Mouse (Mus musculus) MEL (cell line): ENCODE measurements around the gene Atp6v0a2. TPM values are rescaled to one million over a fixed set of nuclear protein-coding genes. Genes with fewer than 3 reads are reported as not detected.
A peak's percentile ranks its signal among the peaks of the same experiment; 100 is the strongest.

ENCODE experiments used
- DNase-seq: peaks from one replicate; pipeline ENCODE4 v3.0.0; 2011; ENCODE audit warnings: low read depth, low spot score
- H3K27ac ChIP-seq: 2 replicates; pipeline ENCODE4 v1.5.1; 2012; ENCODE audit warnings: low read depth, mild to moderate bottlenecking, control low read depth, low read length, moderate library complexity; ENCODE audit not compliant: control insufficient read depth
- H3K27me3 ChIP-seq, 2 experiments: fragments of 150-350 bp in 1 of 2; sonication (generic) in 1 of 2; 2 replicates each; pipeline ENCODE4 v1.6.1; 2012; ENCODE audit warnings: low read length in 2 of 2, mild to moderate bottlenecking in 2 of 2, improper control_type of control experiment in 1 of 2, moderate library complexity in 1 of 2; ENCODE audit not compliant: insufficient read depth in 2 of 2, control insufficient read depth in 1 of 2
- H3K36me3 ChIP-seq, 2 experiments: 2 replicates each; pipeline ENCODE4 v1.6.1; 2012 to 2014; ENCODE audit warnings: low read length in 2 of 2, improper control_type of control experiment in 1 of 2, inconsistent platforms in 1 of 2, mild to moderate bottlenecking in 1 of 2; ENCODE audit not compliant: insufficient read depth in 2 of 2, control insufficient read depth in 1 of 2
- H3K4me1 ChIP-seq, 2 experiments: fragments of 150-350 bp in 1 of 2; sonication (generic) in 1 of 2; 2 replicates each; pipeline ENCODE4 v1.6.1; 2012; ENCODE audit warnings: low read length in 2 of 2, improper control_type of control experiment in 1 of 2, mild to moderate bottlenecking in 1 of 2; ENCODE audit not compliant: insufficient read depth in 2 of 2, control insufficient read depth in 1 of 2
- H3K4me3 ChIP-seq, 2 experiments: fragments of 150-350 bp in 1 of 2; sonication (generic) in 1 of 2; 2 replicates each; pipeline ENCODE4 v1.5.1; 2012; ENCODE audit warnings: low read depth in 2 of 2, low read length in 2 of 2, mild to moderate bottlenecking in 2 of 2, moderate library complexity in 2 of 2, control low read depth in 1 of 2, improper control_type of control experiment in 1 of 2; ENCODE audit not compliant: control insufficient read depth in 1 of 2, insufficient read depth in 1 of 2
- H3K79me2 ChIP-seq: 2 replicates; pipeline ENCODE4 v1.6.1; 2012; ENCODE audit warnings: mild to moderate bottlenecking, low read length, moderate library complexity; ENCODE audit not compliant: control insufficient read depth, poor library complexity, insufficient read depth
- H3K9ac ChIP-seq: 2 replicates; pipeline ENCODE4 v1.6.1; 2012; ENCODE audit warnings: low read depth, mild to moderate bottlenecking, control low read depth, low read length, moderate library complexity; ENCODE audit not compliant: control insufficient read depth, poor library complexity, severe bottlenecking
- H3K9me3 ChIP-seq: fragments of 150-350 bp; sonication (generic); replicated peaks from 2 replicates; pipeline ENCODE4 v1.6.1; 2012; ENCODE audit warnings: mild to moderate bottlenecking, low read length, improper control_type of control experiment, moderate library complexity; ENCODE audit not compliant: insufficient read depth
- CHD1 ChIP-seq: IDR thresholded peaks from 2 replicates; pipeline ENCODE4 v1.6.1; 2012; ENCODE audit warnings: low read depth, mild to moderate bottlenecking, inconsistent platforms, low read length, improper control_type of control experiment
- CTCF ChIP-seq, 3 experiments: IDR thresholded peaks in 2 of 3; conservative IDR thresholded peaks in 1 of 3; 2 replicates each; pipeline ENCODE4 v1.5.1; 2011 to 2012; ENCODE audit warnings: low read length in 3 of 3, low read depth in 2 of 3, mild to moderate bottlenecking in 2 of 3, improper control_type of control experiment in 1 of 3, inconsistent platforms in 1 of 3, mixed read lengths in 1 of 3, moderate library complexity in 1 of 3; ENCODE audit not compliant: control insufficient read depth in 1 of 3, insufficient read depth in 1 of 3, poor library complexity in 1 of 3, severe bottlenecking in 1 of 3
- ETS1 ChIP-seq: IDR thresholded peaks from 2 replicates; pipeline ENCODE4 v1.6.1; 2012; ENCODE audit warnings: low read depth, mild to moderate bottlenecking, inconsistent platforms, low read length, improper control_type of control experiment, moderate library complexity
- MEF2A ChIP-seq: IDR thresholded peaks from 2 replicates; pipeline ENCODE4 v1.6.1; 2014; ENCODE audit warnings: low read depth, mild to moderate bottlenecking, inconsistent platforms, low read length, improper control_type of control experiment; ENCODE audit not compliant: poor library complexity, insufficient replicate concordance, severe bottlenecking; ENCODE audit errors: extremely low read depth
- NELFE ChIP-seq: IDR thresholded peaks from 2 replicates; pipeline ENCODE4 v1.6.1; 2011; ENCODE audit warnings: low read depth, low read length, improper control_type of control experiment
- POLR2A ChIP-seq, 2 experiments: IDR thresholded peaks; 2 replicates each; pipeline ENCODE4 v1.6.1; 2011 to 2012; ENCODE audit warnings: low read length in 2 of 2, mild to moderate bottlenecking in 2 of 2, control low read depth in 1 of 2, improper control_type of control experiment in 1 of 2, low read depth in 1 of 2, moderate library complexity in 1 of 2; ENCODE audit not compliant: control insufficient read depth in 1 of 2, insufficient read depth in 1 of 2, poor library complexity in 1 of 2
- POLR2AphosphoS2 ChIP-seq: IDR thresholded peaks from 2 replicates; pipeline ENCODE4 v1.6.1; 2011; ENCODE audit warnings: low read length, improper control_type of control experiment
- POLR2AphosphoS5 ChIP-seq: IDR thresholded peaks from 2 replicates; pipeline ENCODE4 v1.6.1; 2012; ENCODE audit warnings: low read depth, borderline replicate concordance, mild to moderate bottlenecking, inconsistent platforms, low read length, moderate library complexity, mixed read lengths
- RAD21 ChIP-seq: IDR thresholded peaks from 2 replicates; pipeline ENCODE4 v1.6.1; 2011; ENCODE audit warnings: mild to moderate bottlenecking, low read depth, low read length, improper control_type of control experiment
- SIN3A ChIP-seq: IDR thresholded peaks from 2 replicates; pipeline ENCODE4 v1.6.1; 2012; ENCODE audit warnings: low read length, improper control_type of control experiment, inconsistent platforms
- SMC3 ChIP-seq: IDR thresholded peaks from 2 replicates; pipeline ENCODE4 v1.6.1; 2011; ENCODE audit warnings: low read depth, low read length, improper control_type of control experiment
- TCF12 ChIP-seq: IDR thresholded peaks from 2 replicates; pipeline ENCODE4 v1.6.1; 2014; ENCODE audit warnings: low read depth, mild to moderate bottlenecking, inconsistent platforms, low read length, improper control_type of control experiment, moderate library complexity
- USF2 ChIP-seq, 2 experiments: IDR thresholded peaks; 2 replicates each; pipeline ENCODE4 v1.6.1; 2011 to 2012; ENCODE audit warnings: improper control_type of control experiment in 2 of 2, low read length in 2 of 2, borderline replicate concordance in 1 of 2, inconsistent platforms in 1 of 2, low read depth in 1 of 2, mild to moderate bottlenecking in 1 of 2; ENCODE audit not compliant: insufficient read depth in 1 of 2
- ZC3H11A ChIP-seq: IDR thresholded peaks from 2 replicates; pipeline ENCODE4 v1.6.1; 2012; ENCODE audit warnings: low read depth, mild to moderate bottlenecking, inconsistent platforms, low read length, improper control_type of control experiment
- polyA plus RNA-seq, 2 experiments: library from polyadenylated mRNA; stranded (reverse) in 1 of 2; unstranded in 1 of 2; fragments of >175 nt in 1 of 2; fragments of >200 nt in 1 of 2; gene quantifications; 2 replicates each; pipeline versions ENCODE4 v1.2.1 to v1.2.4; 2012; ENCODE audit warnings: low replicate concordance in 2 of 2, low read depth in 1 of 2; ENCODE audit not compliant: insufficient read length in 2 of 2, insufficient read depth in 1 of 2, missing spikeins in 1 of 2
- total RNA-seq: library from RNA; depleted of rRNA; stranded (reverse); fragments of 300-350 nt; gene quantifications from 2 replicates; pipeline ENCODE4 v1.2.3, GENCODE M21; 2012; rRNA removed

The Atp6v0a2 gene
- total and polyA plus RNA-seq, 3 experiments: 30.0 to 31.0 TPM; not detected in 1

DNA sequence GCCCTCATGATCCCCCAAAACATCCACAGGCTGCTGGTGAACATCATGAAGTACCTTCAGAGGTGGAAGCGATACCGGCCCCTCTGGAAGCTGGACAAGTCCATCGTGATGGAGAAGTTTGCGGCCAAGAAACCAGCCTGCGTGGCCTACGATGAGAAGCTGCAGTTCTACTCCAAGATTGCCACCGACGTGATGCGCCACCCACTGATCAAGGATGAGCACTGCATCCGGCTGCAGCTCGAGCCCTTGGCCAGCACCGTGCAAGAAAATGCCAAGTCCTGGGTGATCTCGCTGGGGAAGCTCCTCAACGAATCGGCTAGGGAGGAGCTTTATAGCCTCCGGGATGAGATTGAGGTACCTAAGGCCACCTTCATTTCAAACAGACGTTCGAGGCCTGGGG, 132.6 kb downstream of the Atp6v0a2 start:
- DNase-seq: peak; percentile 7
- H3K4me3 ChIP-seq: no peak overlapping the region
- TF ChIP-seq POLR2A (IDR thresholded peaks at IDR 0.05; ENCODE audit: control insufficient read depth in 1 of 2, insufficient read depth in 1 of 2, low read depth in 1 of 2, low read length in 2 of 2, poor library complexity in 1 of 2) (no peak), RAD21 (0 out of 2 replicates have a peak, but pooled peaks have one; percentile 8), CTCF (IDR thresholded peaks at IDR 0.05 in 2 of 3, conservative IDR thresholded peaks at IDR 0.05 in 1 of 3; ENCODE audit: control insufficient read depth in 1 of 3, insufficient read depth in 1 of 3, low read depth in 2 of 3, low read length in 3 of 3, poor library complexity in 1 of 3, severe bottlenecking in 1 of 3) (peak; percentile 10 to 45 (median 44); a peak in 4 of 6 replicates), SMC3 (peak; percentile 46)
- no peaks in the 10 kb centered on the region for H3K36me3 ChIP-seq
- no peaks in the 10 kb centered on the region for H3K9me3 ChIP-seq
- no peaks in the 10 kb centered on the region for H3K4me1 ChIP-seq
- H3K27me3 ChIP-seq: no peaks in the 10 kb centered on the region
- no peak overlapping the region for H3K9ac ChIP-seq
- H3K27ac ChIP-seq: no peak overlapping the region
- H3K79me2 ChIP-seq: no peaks in the 10 kb centered on the region

DNA sequence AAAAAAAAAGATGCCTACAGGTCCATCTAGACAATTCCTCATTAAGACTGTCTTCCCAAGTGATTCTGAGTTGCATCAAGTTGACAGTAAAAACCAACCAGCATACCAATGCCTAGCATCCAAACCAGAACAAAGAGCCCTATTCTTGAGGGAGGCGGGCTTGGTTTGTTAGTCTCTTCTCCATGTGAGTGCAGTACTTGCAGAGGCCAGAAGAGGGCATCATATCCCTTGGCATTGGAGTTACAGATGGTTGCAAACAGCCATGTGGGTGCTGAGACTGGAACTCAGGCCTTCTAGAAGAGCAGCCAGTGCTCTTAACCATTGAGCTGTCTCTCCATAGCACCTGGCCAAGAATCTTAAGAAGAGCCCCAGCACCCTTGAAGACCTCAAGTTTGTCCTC, 133.4 kb downstream of the Atp6v0a2 start:
- TF ChIP-seq MEF2A (no peak), ETS1 (no peak), POLR2AphosphoS2 (no peak), ZC3H11A (peak; percentile 13; the same call in 1 of the 2 replicates), RAD21 (peak; percentile 31), CHD1 (no peak), POLR2A (IDR thresholded peaks at IDR 0.05; ENCODE audit: control insufficient read depth in 1 of 2, insufficient read depth in 1 of 2, low read depth in 1 of 2, low read length in 2 of 2, poor library complexity in 1 of 2) (no peak), CTCF (IDR thresholded peaks at IDR 0.05 in 2 of 3, conservative IDR thresholded peaks at IDR 0.05 in 1 of 3; ENCODE audit: control insufficient read depth in 1 of 3, insufficient read depth in 1 of 3, low read depth in 2 of 3, low read length in 3 of 3, poor library complexity in 1 of 3, severe bottlenecking in 1 of 3) (peak; percentile 23 to 49 (median 45); a peak in 5 of 6 replicates), SMC3 (peak; percentile 42; the same call in 1 of the 2 replicates), NELFE (no peak), SIN3A (no peak), USF2 (IDR thresholded peaks at IDR 0.05; ENCODE audit: borderline replicate concordance in 1 of 2, insufficient read depth in 1 of 2, low read depth in 1 of 2, low read length in 2 of 2) (no peak), TCF12 (no peak), POLR2AphosphoS5 (no peak)
- peak; percentile 23 for DNase-seq
- H3K4me3 ChIP-seq: no peak overlapping the region
- no peaks in the 10 kb centered on the region for H3K79me2 ChIP-seq
- no peaks in the 10 kb centered on the region for H3K27me3 ChIP-seq
- no peaks in the 10 kb centered on the region for H3K4me1 ChIP-seq
- H3K36me3 ChIP-seq: no peaks in the 10 kb centered on the region
- H3K9ac ChIP-seq: no peak overlapping the region
- H3K9me3 ChIP-seq: no peaks in the 10 kb centered on the region
- H3K27ac ChIP-seq: no peak overlapping the region

Other genes with a start within 250 kb of the Atp6v0a2 start
- 38.8 and 39.3 TPM in 2 replicates for gene Sbno1, start 202.6 kb upstream of the Atp6v0a2 start, total RNA-seq
- gene Sbno1, start 202.6 kb upstream of the Atp6v0a2 start, polyA plus RNA-seq: 100 to 1,000 TPM in 1 of 2 experiments, 10 to 100 TPM in 1; 32.4 to 500 TPM
- 104 and 110 TPM in 2 replicates for gene Kmt5a, start 188.6 kb upstream of the Atp6v0a2 start, total RNA-seq
- 100 to 1,000 TPM in 1 of 2 experiments, 10 to 100 TPM in 1; 88.6 to 243 TPM for gene Kmt5a, start 188.6 kb upstream of the Atp6v0a2 start, polyA plus RNA-seq
- 12.1 and 13.4 TPM in 2 replicates for gene Rilpl2, start 150.2 kb upstream of the Atp6v0a2 start, total RNA-seq
- gene Rilpl2, start 150.2 kb upstream of the Atp6v0a2 start, polyA plus RNA-seq: 10 to 100 TPM in 1 of 2 experiments, not detected in 1; 14.3 TPM
- gene Snrnp35, start 145.4 kb upstream of the Atp6v0a2 start, total RNA-seq: 11.7 and 12.2 TPM in 2 replicates
- 10 to 100 TPM in 1 of 2 experiments, not detected in 1; 18.3 TPM for gene Snrnp35, start 145.4 kb upstream of the Atp6v0a2 start, polyA plus RNA-seq
- gene Rilpl1, start 97.2 kb upstream of the Atp6v0a2 start, total RNA-seq: 5.0 and 5.7 TPM in 2 replicates
- 1 to 10 TPM in 1 of 2 experiments, not detected in 1; 8.6 TPM for gene Rilpl1, start 97.2 kb upstream of the Atp6v0a2 start, polyA plus RNA-seq
- gene Tmed2, start 87.9 kb upstream of the Atp6v0a2 start, total RNA-seq: 245 and 255 TPM in 2 replicates
- gene Tmed2, start 87.9 kb upstream of the Atp6v0a2 start, polyA plus RNA-seq: 100 to 1,000 TPM in 1 of 2 experiments, not detected in 1; 252 TPM
- 29.1 and 33.8 TPM in 2 replicates for gene Ddx55, start 75.7 kb upstream of the Atp6v0a2 start, total RNA-seq
- 10 to 100 TPM in 1 of 2 experiments, not detected in 1; 43.2 TPM for gene Ddx55, start 75.7 kb upstream of the Atp6v0a2 start, polyA plus RNA-seq
- gene Eif2b1, start 49.4 kb upstream of the Atp6v0a2 start, total RNA-seq: 96.6 and 119 TPM in 2 replicates
- gene Eif2b1, start 49.4 kb upstream of the Atp6v0a2 start, polyA plus RNA-seq: 100 to 1,000 TPM; 126 to 599 TPM
- 88.2 and 116 TPM in 2 replicates for gene Gtf2h3, start 49.4 kb upstream of the Atp6v0a2 start, total RNA-seq
- 10 to 100 TPM in 1 of 2 experiments, not detected in 1; 86.1 TPM for gene Gtf2h3, start 49.4 kb upstream of the Atp6v0a2 start, polyA plus RNA-seq
- 0.03 and 0.04 TPM in 2 replicates for gene Dnah10, start 96.5 kb downstream of the Atp6v0a2 start, total RNA-seq
- under 1 TPM in 1 of 2 experiments, not detected in 1; 0.11 TPM for gene Dnah10, start 96.5 kb downstream of the Atp6v0a2 start, polyA plus RNA-seq
- gene Ccdc92, start 233.8 kb downstream of the Atp6v0a2 start, total RNA-seq: 7.6 and 9.2 TPM in 2 replicates
- gene Ccdc92, start 233.8 kb downstream of the Atp6v0a2 start, polyA plus RNA-seq: 100 to 1,000 TPM in 1 of 2 experiments, 10 to 100 TPM in 1; 40.3 to 467 TPM
- gene Zfp664, start 234.1 kb downstream of the Atp6v0a2 start, total RNA-seq: 15.9 and 18.6 TPM in 2 replicates
- gene Zfp664, start 234.1 kb downstream of the Atp6v0a2 start, polyA plus RNA-seq: 100 to 1,000 TPM in 1 of 2 experiments, 10 to 100 TPM in 1; 37.7 to 205 TPM